Mouse (Mus musculus): Measurements from ENCODE around the gene Ccdc157. TPM values are rescaled to one million over a fixed set of nuclear protein-coding genes. Genes with fewer than 3 reads are reported as not detected.
"Not testable (repeated sequence)": the region's sequence is repeated elsewhere in the genome, so short reads cannot be mapped to it uniquely, and the experiment has no call there.

The Ccdc157 gene
- polyA plus RNA-seq, 1 experiment from 2014 or later, result 2.6 TPM

DNA sequence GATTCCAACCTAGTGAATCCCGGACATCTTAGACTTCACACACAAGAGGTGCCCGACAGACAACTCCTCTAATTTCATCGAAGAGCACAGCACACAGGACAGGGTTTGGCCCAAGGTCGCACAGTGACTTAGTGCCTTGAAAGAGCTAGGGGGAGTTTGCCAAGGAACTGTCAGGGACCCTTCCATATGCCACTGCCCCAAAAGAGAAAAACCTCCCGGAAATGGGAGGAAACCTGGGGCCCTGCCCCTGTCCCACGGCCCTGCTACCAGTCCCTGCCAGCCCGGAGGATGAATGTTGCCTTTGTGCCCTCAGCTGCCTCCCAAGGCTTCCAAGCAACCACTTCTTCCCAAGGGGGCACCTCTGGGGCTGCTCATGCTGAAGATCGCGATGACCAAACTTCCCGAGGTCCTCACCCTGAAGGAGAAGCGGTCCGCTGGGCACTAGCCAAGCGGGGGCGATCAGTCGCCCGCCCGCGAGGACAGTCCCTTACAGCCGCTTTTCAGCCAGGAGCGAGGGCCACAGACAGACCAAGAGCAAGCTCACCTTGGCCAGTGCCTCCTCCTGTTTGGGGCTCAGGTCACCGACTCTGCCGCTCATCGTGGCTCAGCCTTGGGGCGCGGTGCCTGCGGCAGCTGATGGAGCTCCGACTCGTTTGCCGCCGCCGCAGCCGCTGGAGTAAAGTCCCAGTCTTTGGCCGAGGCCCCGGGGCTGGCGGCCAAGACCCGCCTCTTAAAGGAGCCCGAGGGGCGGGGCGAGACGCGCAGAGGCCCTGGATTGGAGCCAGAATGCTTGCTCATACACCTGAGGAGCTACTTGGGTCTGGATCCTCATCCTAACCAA is 41.8 kb downstream of the Ccdc157 start:
- no peak overlapping the region for H3K27ac ChIP-seq (ENCODE audit: low read depth, low read length)
- H3K4me2 ChIP-seq, result peak overlapping the region; percentile 98
- peaks cover 17% of the 10 kb centered on the region for H3K4me1 ChIP-seq (ENCODE audit: control insufficient read depth, insufficient read depth, low read length)
- peaks cover 20% of the 10 kb centered on the region for H3K27me3 ChIP-seq (ENCODE audit: control insufficient read depth, insufficient read depth, low read length)
- peak overlapping the region; percentile 56 for H3K4me3 ChIP-seq (ENCODE audit: low read depth, low read length)
- ATAC-seq (replicated peaks; ENCODE audit: insufficient number of reproducible peaks, low FRiP score, low TSS enrichment), result no peak
- H3K9ac ChIP-seq (ENCODE audit: low read depth, low read length), result peak overlapping the region; percentile 68
- H3K36me3 ChIP-seq (ENCODE audit: control insufficient read depth, insufficient read depth, low read length), result no peaks in the 10 kb centered on the region
- H3K9me3 ChIP-seq (replicated peaks; ENCODE audit: control insufficient read depth, low read length), result no peaks in the 10 kb centered on the region
- WGBS (ENCODE audit: insufficient replicate concordance), result 3% methylated on average over 41 of the region's 41 CpGs

DNA sequence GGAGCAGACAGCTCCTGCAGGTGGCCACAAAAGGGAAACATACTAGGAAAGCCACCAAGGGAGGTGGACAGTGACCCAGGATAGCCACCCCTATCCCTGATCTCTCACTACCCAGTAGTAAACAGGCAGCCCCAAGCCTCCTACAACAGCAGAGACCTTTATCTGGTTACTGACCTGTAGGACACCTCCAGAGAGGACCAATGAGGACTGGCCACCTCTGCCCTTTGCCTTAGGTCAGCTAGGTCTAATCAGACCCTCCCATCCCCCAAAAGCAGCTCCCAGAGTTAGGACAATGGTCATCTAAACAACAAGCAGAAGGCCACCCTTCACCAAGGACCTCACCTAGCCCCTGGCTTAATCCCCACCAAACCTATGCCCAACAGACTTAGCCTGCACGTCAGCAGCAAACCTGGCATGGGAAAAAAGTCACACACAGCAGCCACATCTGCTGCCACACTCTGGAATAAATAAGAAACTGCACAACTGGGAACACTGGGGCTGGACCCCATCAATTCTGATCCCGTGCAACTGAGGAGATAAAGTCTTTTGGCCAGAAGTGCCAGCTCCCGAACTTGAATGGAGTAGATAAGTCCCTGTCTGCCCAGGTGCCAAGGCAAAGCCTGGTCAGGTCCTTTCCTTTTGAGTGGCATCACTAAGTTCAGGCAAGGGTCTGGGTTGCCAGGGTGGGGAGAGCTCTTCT is 42.6 kb downstream of the Ccdc157 start:
- H3K27ac ChIP-seq (ENCODE audit: low read depth, low read length), result no peak overlapping the region
- peaks cover 17% of the 10 kb centered on the region for H3K4me1 ChIP-seq (ENCODE audit: control insufficient read depth, insufficient read depth, low read length)
- ATAC-seq (replicated peaks; ENCODE audit: insufficient number of reproducible peaks, low FRiP score, low TSS enrichment), result no peak
- H3K4me2 ChIP-seq, result peak overlapping the region; percentile 98
- H3K36me3 ChIP-seq (ENCODE audit: control insufficient read depth, insufficient read depth, low read length), result no peaks in the 10 kb centered on the region
- peak overlapping the region; percentile 56 for H3K4me3 ChIP-seq (ENCODE audit: low read depth, low read length)
- no peak overlapping the region for H3K9ac ChIP-seq (ENCODE audit: low read depth, low read length)
- H3K27me3 ChIP-seq (ENCODE audit: control insufficient read depth, insufficient read depth, low read length), result peaks cover 20% of the 10 kb centered on the region
- WGBS (ENCODE audit: insufficient replicate concordance), result 34% methylated on average over 3 of the region's 3 CpGs
- no peaks in the 10 kb centered on the region for H3K9me3 ChIP-seq (replicated peaks; ENCODE audit: control insufficient read depth, low read length)

- ATAC-seq (replicated peaks; ENCODE audit: insufficient number of reproducible peaks, low FRiP score, low TSS enrichment), result no peak
- no peak overlapping the region for H3K4me3 ChIP-seq (ENCODE audit: low read depth, low read length)
- 52% methylated on average over 11 of the region's 11 CpGs for WGBS (ENCODE audit: insufficient replicate concordance)
- no peak overlapping the region for H3K9ac ChIP-seq (ENCODE audit: low read depth, low read length)
- H3K27ac ChIP-seq (ENCODE audit: low read depth, low read length), result no peak overlapping the region
- no peaks in the 10 kb centered on the region for H3K36me3 ChIP-seq (ENCODE audit: control insufficient read depth, insufficient read depth, low read length)
- H3K27me3 ChIP-seq (ENCODE audit: control insufficient read depth, insufficient read depth, low read length), result peaks cover 20% of the 10 kb centered on the region
- H3K4me2 ChIP-seq, result no peak overlapping the region
- H3K9me3 ChIP-seq (replicated peaks; ENCODE audit: control insufficient read depth, low read length), result no peaks in the 10 kb centered on the region
- peaks cover 17% of the 10 kb centered on the region for H3K4me1 ChIP-seq (ENCODE audit: control insufficient read depth, insufficient read depth, low read length)
Observed at GRCm38 (mm10) chr11:4116458-4117141, 43.5 kb downstream of the Ccdc157 start.

DNA sequence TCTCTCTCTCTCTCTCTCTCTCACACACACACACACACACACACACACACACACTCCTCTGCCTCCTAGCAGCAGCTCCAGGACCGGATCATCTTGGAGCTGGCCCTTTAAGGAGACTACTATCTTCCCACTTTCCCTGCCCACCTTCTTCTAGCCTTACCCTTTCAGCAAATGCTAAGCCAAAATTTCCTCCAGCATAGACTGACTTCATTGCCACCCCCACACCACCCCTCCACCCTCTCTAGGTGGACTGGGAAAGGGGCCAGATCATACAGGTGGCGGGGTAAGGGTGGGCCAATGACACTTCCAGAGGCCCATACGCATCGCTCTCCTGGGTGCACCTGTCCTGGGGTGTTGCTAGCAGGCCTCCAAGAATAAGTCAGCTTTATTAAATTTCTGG is 44.7 kb downstream of the Ccdc157 start:
- no peak overlapping the region for H3K27ac ChIP-seq (ENCODE audit: low read depth, low read length)
- H3K36me3 ChIP-seq (ENCODE audit: control insufficient read depth, insufficient read depth, low read length), result no peaks in the 10 kb centered on the region
- H3K9me3 ChIP-seq (replicated peaks; ENCODE audit: control insufficient read depth, low read length), result no peaks in the 10 kb centered on the region
- no peak overlapping the region for H3K4me3 ChIP-seq (ENCODE audit: low read depth, low read length)
- H3K27me3 ChIP-seq (ENCODE audit: control insufficient read depth, insufficient read depth, low read length), result peaks cover 17% of the 10 kb centered on the region
- peaks cover 17% of the 10 kb centered on the region for H3K4me1 ChIP-seq (ENCODE audit: control insufficient read depth, insufficient read depth, low read length)
- H3K9ac ChIP-seq (ENCODE audit: low read depth, low read length), result no peak overlapping the region
- WGBS (ENCODE audit: insufficient replicate concordance), result 85% methylated on average over 4 of the region's 4 CpGs
- no peak for ATAC-seq (replicated peaks; ENCODE audit: insufficient number of reproducible peaks, low FRiP score, low TSS enrichment)
- no peak overlapping the region for H3K4me2 ChIP-seq

- not testable (repeated sequence) for H3K9me3 ChIP-seq (replicated peaks; ENCODE audit: control insufficient read depth, low read length); ATAC-seq (replicated peaks; ENCODE audit: insufficient number of reproducible peaks, low FRiP score, low TSS enrichment); H3K4me2 ChIP-seq; H3K4me3 ChIP-seq (ENCODE audit: low read depth, low read length); H3K9ac ChIP-seq (ENCODE audit: low read depth, low read length); H3K27ac ChIP-seq (ENCODE audit: low read depth, low read length); H3K36me3 ChIP-seq (ENCODE audit: control insufficient read depth, insufficient read depth, low read length)
- peaks cover 17% of the 10 kb centered on the region for H3K27me3 ChIP-seq (ENCODE audit: control insufficient read depth, insufficient read depth, low read length)
- WGBS (ENCODE audit: insufficient replicate concordance), result 78% methylated on average over 6 of the region's 6 CpGs
- H3K4me1 ChIP-seq (ENCODE audit: control insufficient read depth, insufficient read depth, low read length), result peaks cover 12% of the 10 kb centered on the region
Observed at GRCm38 (mm10) chr11:4114541-4114940, 45.6 kb downstream of the Ccdc157 start.

DNA sequence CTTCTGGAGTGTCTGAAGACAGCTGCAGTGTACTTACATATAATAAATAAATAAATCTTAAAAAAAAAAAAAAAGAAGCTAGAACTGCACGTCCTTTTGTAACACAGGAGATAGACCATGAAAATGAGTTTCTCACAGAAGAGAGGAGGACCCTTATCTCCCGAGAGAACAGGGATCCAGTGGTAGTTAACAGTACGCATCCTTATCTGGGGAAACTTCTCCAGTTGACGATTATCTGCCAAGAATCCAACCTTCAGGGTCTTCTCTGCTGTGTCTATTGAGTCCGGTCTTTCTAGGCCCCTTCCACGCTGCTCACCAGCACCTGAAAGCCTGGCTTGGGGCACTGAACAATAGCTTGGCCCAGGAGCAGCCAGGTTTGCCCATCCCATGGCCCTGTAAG is 46.1 kb downstream of the Ccdc157 start:
- H3K9me3 ChIP-seq (replicated peaks; ENCODE audit: control insufficient read depth, low read length), result no peaks in the 10 kb centered on the region
- H3K9ac ChIP-seq (ENCODE audit: low read depth, low read length), result no peak overlapping the region
- H3K27ac ChIP-seq (ENCODE audit: low read depth, low read length), result no peak overlapping the region
- peaks cover 15% of the 10 kb centered on the region for H3K27me3 ChIP-seq (ENCODE audit: control insufficient read depth, insufficient read depth, low read length)
- no peak overlapping the region for H3K4me3 ChIP-seq (ENCODE audit: low read depth, low read length)
- H3K4me2 ChIP-seq, result no peak overlapping the region
- peaks cover 6% of the 10 kb centered on the region for H3K4me1 ChIP-seq (ENCODE audit: control insufficient read depth, insufficient read depth, low read length)
- no peaks in the 10 kb centered on the region for H3K36me3 ChIP-seq (ENCODE audit: control insufficient read depth, insufficient read depth, low read length)
- no peak for ATAC-seq (replicated peaks; ENCODE audit: insufficient number of reproducible peaks, low FRiP score, low TSS enrichment)
- 69% methylated on average over 6 of the region's 6 CpGs for WGBS (ENCODE audit: insufficient replicate concordance)

- no peak overlapping the region for H3K9ac ChIP-seq (ENCODE audit: low read depth, low read length)
- H3K27ac ChIP-seq (ENCODE audit: low read depth, low read length), result no peak overlapping the region
- H3K4me2 ChIP-seq, result no peak overlapping the region
- peaks cover 15% of the 10 kb centered on the region for H3K27me3 ChIP-seq (ENCODE audit: control insufficient read depth, insufficient read depth, low read length)
- no peaks in the 10 kb centered on the region for H3K36me3 ChIP-seq (ENCODE audit: control insufficient read depth, insufficient read depth, low read length)
- no peaks in the 10 kb centered on the region for H3K9me3 ChIP-seq (replicated peaks; ENCODE audit: control insufficient read depth, low read length)
- peaks cover 6% of the 10 kb centered on the region; the same call in 1 of the 2 replicates for H3K4me1 ChIP-seq (ENCODE audit: control insufficient read depth, insufficient read depth, low read length)
- no peak for ATAC-seq (replicated peaks; ENCODE audit: insufficient number of reproducible peaks, low FRiP score, low TSS enrichment)
- WGBS (ENCODE audit: insufficient replicate concordance), result 78% methylated on average over 4 of the region's 4 CpGs
- no peak overlapping the region for H3K4me3 ChIP-seq (ENCODE audit: low read depth, low read length)
Observed at GRCm38 (mm10) chr11:4113496-4113895, 46.6 kb downstream of the Ccdc157 start.

- peaks cover under 1% of the 10 kb centered on the region; the same call in 1 of the 2 replicates for H3K4me1 ChIP-seq (ENCODE audit: control insufficient read depth, insufficient read depth, low read length)
- H3K9ac ChIP-seq (ENCODE audit: low read depth, low read length), result no peak overlapping the region
- H3K4me2 ChIP-seq, result no peak overlapping the region
- WGBS (ENCODE audit: insufficient replicate concordance), result 80% methylated on average over 6 of the region's 6 CpGs
- no peaks in the 10 kb centered on the region for H3K36me3 ChIP-seq (ENCODE audit: control insufficient read depth, insufficient read depth, low read length)
- ATAC-seq (replicated peaks; ENCODE audit: insufficient number of reproducible peaks, low FRiP score, low TSS enrichment), result no peak
- H3K9me3 ChIP-seq (replicated peaks; ENCODE audit: control insufficient read depth, low read length), result no peaks in the 10 kb centered on the region
- H3K27me3 ChIP-seq (ENCODE audit: control insufficient read depth, insufficient read depth, low read length), result peaks cover 10% of the 10 kb centered on the region
- H3K4me3 ChIP-seq (ENCODE audit: low read depth, low read length), result no peak overlapping the region
- H3K27ac ChIP-seq (ENCODE audit: low read depth, low read length), result no peak overlapping the region
Observed at GRCm38 (mm10) chr11:4112861-4113260, 47.2 kb downstream of the Ccdc157 start.
